Mouse (Mus musculus): ENCODE results near the gene Cacna1s. TPM values are rescaled to one million over a fixed set of nuclear protein-coding genes. Genes with fewer than 3 reads are reported as not detected.

Cacna1s gene
- polyA plus RNA-seq, 1 experiment from 2014 or later, result 2.4 TPM

GRCm38 (mm10) chr1:136160297-136160696, 107.7 kb downstream of the Cacna1s start:
- H3K4me2 ChIP-seq, result no peak overlapping the region
- no peaks in the 10 kb centered on the region for H3K27me3 ChIP-seq
- ATAC-seq (ENCODE audit: insufficient number of reproducible peaks, insufficient read depth, low FRiP score, low TSS enrichment, low read depth), result no peak
- no peaks in the 10 kb centered on the region for H3K4me1 ChIP-seq (replicated peaks)
- H3K9me3 ChIP-seq, result no peaks in the 10 kb centered on the region
- H3K9ac ChIP-seq (replicated peaks), result no peak overlapping the region
- H3K36me3 ChIP-seq, result peaks cover 99% of the 10 kb centered on the region
- 92% methylated on average over 12 of the region's 12 CpGs for WGBS
- H3K27ac ChIP-seq, result no peak overlapping the region
- no peak overlapping the region for H3K4me3 ChIP-seq (replicated peaks)

- peaks cover 99% of the 10 kb centered on the region for H3K36me3 ChIP-seq
These were observed 108.4 kb downstream of the Cacna1s start for GRCm38 (mm10) chr1:136160930-136161329.

GRCm38 (mm10) chr1:136161333-136161921, 108.9 kb downstream of the Cacna1s start:
- Histone ChIP-seq H3K36me3 (peaks cover 96% of the 10 kb centered on the region), H3K27ac (no peak overlapping the region), H3K4me1 (replicated peaks) (no peaks in the 10 kb centered on the region), H3K9me3 (no peaks in the 10 kb centered on the region), H3K4me2 (no peak overlapping the region), H3K9ac (replicated peaks) (no peak overlapping the region), H3K4me3 (replicated peaks) (no peak overlapping the region), H3K27me3 (no peaks in the 10 kb centered on the region)
- ATAC-seq (ENCODE audit: insufficient number of reproducible peaks, insufficient read depth, low FRiP score, low TSS enrichment, low read depth), result no peak
- WGBS, result 90% methylated on average over 7 of the region's 7 CpGs

More at GRCm38 (mm10) chr1:136160930-136161329, 108.4 kb downstream of the Cacna1s start:
- no peak overlapping the region for H3K9ac ChIP-seq (replicated peaks)
- no peak for ATAC-seq (ENCODE audit: insufficient number of reproducible peaks, insufficient read depth, low FRiP score, low TSS enrichment, low read depth)
- H3K27me3 ChIP-seq, result no peaks in the 10 kb centered on the region
- H3K4me2 ChIP-seq, result no peak overlapping the region
- WGBS, result 93% methylated on average over 6 of the region's 6 CpGs
- no peak overlapping the region for H3K4me3 ChIP-seq (replicated peaks)
- H3K4me1 ChIP-seq (replicated peaks), result no peaks in the 10 kb centered on the region
- H3K9me3 ChIP-seq, result no peaks in the 10 kb centered on the region
- H3K27ac ChIP-seq, result no peak overlapping the region

GRCm38 (mm10) chr1:136165436-136165835, 112.9 kb downstream of the Cacna1s start:
- no peak for ATAC-seq (ENCODE audit: insufficient number of reproducible peaks, insufficient read depth, low FRiP score, low TSS enrichment, low read depth)
- Histone ChIP-seq H3K4me2 (no peak overlapping the region), H3K4me3 (replicated peaks) (no peak overlapping the region), H3K9me3 (no peaks in the 10 kb centered on the region), H3K27ac (no peak overlapping the region), H3K36me3 (peaks cover 89% of the 10 kb centered on the region), H3K9ac (replicated peaks) (no peak overlapping the region), H3K27me3 (no peaks in the 10 kb centered on the region), H3K4me1 (replicated peaks) (no peaks in the 10 kb centered on the region)
- 71% methylated on average over 2 of the region's 2 CpGs for WGBS

- H3K9me3 ChIP-seq, result no peaks in the 10 kb centered on the region
- peaks cover 86% of the 10 kb centered on the region for H3K36me3 ChIP-seq
- no peak overlapping the region for H3K4me2 ChIP-seq
- no peak overlapping the region for H3K4me3 ChIP-seq (replicated peaks)
- no peak overlapping the region for H3K27ac ChIP-seq
- ATAC-seq (ENCODE audit: insufficient number of reproducible peaks, insufficient read depth, low FRiP score, low TSS enrichment, low read depth), result no peak
- H3K27me3 ChIP-seq, result no peaks in the 10 kb centered on the region
- WGBS, result 68% methylated on average over 8 of the region's 8 CpGs
- peaks cover under 1% of the 10 kb centered on the region; the same call in 1 of the 2 replicates for H3K4me1 ChIP-seq (replicated peaks)
- H3K9ac ChIP-seq (replicated peaks), result no peak overlapping the region
These were observed 115.1 kb downstream of the Cacna1s start for GRCm38 (mm10) chr1:136167657-136168056.

Other genes starting within 250 kb of the Cacna1s start
- gene Lad1, start 234.2 kb upstream of the Cacna1s start, polyA plus RNA-seq (2016; fragmentation: Nextera tagmentation; extraction: Ambion mirVana), result 5.2 and 5.3 TPM in 2 replicates
- 36.0 and 40.6 TPM in 2 replicates for gene Tnnt2, start 216.4 kb upstream of the Cacna1s start, polyA plus RNA-seq (2016; fragmentation: Nextera tagmentation; extraction: Ambion mirVana)
- 1.3 and 2.6 TPM in 2 replicates for gene Pkp1, start 133.5 kb upstream of the Cacna1s start, polyA plus RNA-seq (2016; fragmentation: Nextera tagmentation; extraction: Ambion mirVana)
- 0.14 TPM in 1 of 2 replicates, not detected in the other for gene Igfn1, start 46.4 kb upstream of the Cacna1s start, polyA plus RNA-seq (2016; fragmentation: Nextera tagmentation; extraction: Ambion mirVana)
- 165 and 173 TPM in 2 replicates for gene Tmem9, start 44.6 kb upstream of the Cacna1s start, polyA plus RNA-seq (2016; fragmentation: Nextera tagmentation; extraction: Ambion mirVana)
- gene Ascl5, start 1.9 kb upstream of the Cacna1s start, polyA plus RNA-seq (2016; fragmentation: Nextera tagmentation; extraction: Ambion mirVana), result not detected in 2 replicates
- gene Kif21b, start 78.6 kb downstream of the Cacna1s start, polyA plus RNA-seq (2016; fragmentation: Nextera tagmentation; extraction: Ambion mirVana), result 10.6 and 11.4 TPM in 2 replicates
- gene Mroh3, start 160.1 kb downstream of the Cacna1s start, polyA plus RNA-seq (2016; fragmentation: Nextera tagmentation; extraction: Ambion mirVana), result 0.23 and 0.40 TPM in 2 replicates
- gene Inava, start 181.5 kb downstream of the Cacna1s start, polyA plus RNA-seq (2016; fragmentation: Nextera tagmentation; extraction: Ambion mirVana), result 25.4 and 28.4 TPM in 2 replicates
- gene Gpr25, start 208.1 kb downstream of the Cacna1s start, polyA plus RNA-seq (2016; fragmentation: Nextera tagmentation; extraction: Ambion mirVana), result not detected in 2 replicates

Data from limb, embryonic 12.5 days (tissue).